Mouse (Mus musculus) G1E (cell line): ENCODE results near the gene H2-DMa. TPM values are rescaled to one million over a fixed set of nuclear protein-coding genes. Genes with fewer than 3 reads are reported as not detected.

Experiments
- ATAC-seq: 2 replicates; pipeline ENCODE4 v1.8.0; 2016; ENCODE audit warnings: mild to moderate bottlenecking; ENCODE audit not compliant: insufficient number of reproducible peaks, poor library complexity, low FRiP score, severe bottlenecking; ENCODE audit errors: extremely low read depth
- DNase-seq: peaks from one replicate; pipeline ENCODE4 v3.0.0; 2012; ENCODE audit warnings: low spot score
- H3K27me3 ChIP-seq: 2 replicates; pipeline ENCODE4 v1.6.1; 2012; ENCODE audit warnings: mild to moderate bottlenecking, low read length, inconsistent platforms; ENCODE audit not compliant: insufficient read depth
- H3K36me3 ChIP-seq: replicated peaks from 2 replicates; pipeline ENCODE3; 2012; ENCODE audit warnings: mild to moderate bottlenecking, inconsistent platforms
- H3K4me1 ChIP-seq: 2 replicates; pipeline ENCODE4 v1.6.1; 2012; ENCODE audit warnings: low read depth, low read length, inconsistent platforms, mixed read lengths; ENCODE audit not compliant: insufficient read depth
- H3K4me3 ChIP-seq: 2 replicates; pipeline ENCODE4 v1.5.1; 2012; ENCODE audit warnings: low read depth, mild to moderate bottlenecking, inconsistent platforms, low read length, moderate library complexity, mixed read lengths
- H3K9me3 ChIP-seq: replicated peaks from 2 replicates; pipeline ENCODE4 v1.6.1; 2012; ENCODE audit warnings: inconsistent platforms
- CTCF ChIP-seq: IDR thresholded peaks from 2 replicates; pipeline ENCODE4 v1.5.1; 2012; ENCODE audit warnings: low read depth, low read length, inconsistent platforms, mixed read lengths
- GATA1 ChIP-seq: IDR thresholded peaks from 2 replicates; pipeline ENCODE4 v1.6.1; 2012; ENCODE audit warnings: borderline replicate concordance, low read length, inconsistent platforms, mixed read lengths
- GATA2 ChIP-seq: IDR thresholded peaks from 2 replicates; pipeline ENCODE4 v1.6.1; 2012; ENCODE audit warnings: low read depth, low read length, inconsistent platforms, borderline replicate concordance
- POLR2AphosphoS5 ChIP-seq: IDR thresholded peaks from 2 replicates; pipeline ENCODE4 v1.6.1; 2012; ENCODE audit warnings: low read depth, low read length, inconsistent platforms; ENCODE audit not compliant: insufficient replicate concordance
- TAL1 ChIP-seq: conservative IDR thresholded peaks from 2 replicates; pipeline ENCODE4 v1.6.1; 2012; ENCODE audit warnings: low read depth, low read length, inconsistent platforms, mixed read lengths
- polyA plus RNA-seq: library from polyadenylated mRNA; stranded (reverse); fragments of >175 nt; gene quantifications from 2 replicates; pipeline ENCODE4 v1.2.3, GENCODE M21; 2012
- total RNA-seq, 2 experiments: library from RNA; stranded (forward) in 1 of 2; stranded (reverse) in 1 of 2; fragments of 200-1000 nt in 1 of 2; fragments of >200 nt in 1 of 2; fragmentation: Nextera tagmentation in 1 of 2; gene quantifications; 2 replicates each; pipeline ENCODE4 v1.2.3; 2014 to 2017

Gene H2-DMa
- total and polyA plus RNA-seq, 3 experiments: 1.3 to 16.1 (median 2.8) TPM

DNA sequence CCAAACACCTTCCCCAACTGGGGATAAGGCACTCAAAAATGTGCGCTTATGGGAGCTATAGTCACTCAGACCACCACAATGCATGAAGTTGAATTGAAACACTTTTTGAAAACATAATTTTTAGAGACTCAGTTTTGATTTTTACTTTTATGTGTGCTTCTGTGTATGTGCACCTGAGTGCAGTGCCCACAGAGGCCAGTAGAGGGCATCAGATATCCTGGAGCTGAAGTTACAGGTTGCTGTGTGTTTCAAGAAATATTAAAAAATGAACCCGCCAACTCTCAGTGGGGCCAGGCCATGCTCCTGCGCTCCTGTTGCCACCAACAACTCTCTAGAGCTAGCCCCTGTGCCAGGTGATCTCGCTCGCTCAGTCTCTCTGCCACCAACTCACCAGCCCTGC lies 53.2 kb downstream of the H2-DMa start:
- DNase-seq (no peak), ATAC-seq (no peak)
- Histone ChIP-seq H3K9me3 (peaks cover 14% of the 10 kb centered on the region), H3K36me3 (no peaks in the 10 kb centered on the region), H3K27me3 (peaks cover 2% of the 10 kb centered on the region; the same call in 1 of the 2 replicates), H3K4me1 (no peaks in the 10 kb centered on the region), H3K4me3 (no peak overlapping the region)
- no peak for TF ChIP-seq GATA1
- no peak for TF ChIP-seq GATA2
- TF ChIP-seq TAL1: no peak
- TF ChIP-seq CTCF: no peak
- TF ChIP-seq POLR2AphosphoS5: no peak

DNA sequence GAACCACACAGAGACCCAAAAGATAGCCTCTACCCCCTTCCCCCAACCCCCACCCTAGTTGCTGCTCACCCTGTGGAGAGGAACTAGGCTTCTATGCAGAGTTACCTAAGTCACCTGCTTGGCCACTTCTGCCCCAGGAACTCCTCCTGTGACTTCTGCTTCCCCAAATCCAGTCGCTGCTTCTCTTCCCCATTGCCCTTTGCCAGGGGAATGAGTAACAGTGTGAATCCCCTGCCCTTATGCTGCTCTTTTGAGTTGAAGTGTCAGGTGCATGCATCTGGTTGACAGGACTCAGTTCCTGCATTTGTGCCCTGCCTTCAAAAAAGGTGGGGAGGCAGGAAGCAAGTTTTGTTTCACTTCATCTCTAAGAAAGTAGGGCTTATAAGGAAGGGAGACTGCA lies 54.7 kb downstream of the H2-DMa start:
- Histone ChIP-seq H3K36me3 (no peaks in the 10 kb centered on the region), H3K27me3 (peaks cover 5% of the 10 kb centered on the region), H3K4me3 (no peak overlapping the region), H3K4me1 (no peaks in the 10 kb centered on the region), H3K9me3 (peaks cover 14% of the 10 kb centered on the region)
- TF ChIP-seq POLR2AphosphoS5 (no peak), CTCF (no peak), GATA1 (no peak), TAL1 (no peak), GATA2 (no peak)
- DNase-seq (no peak), ATAC-seq (no peak)

DNA sequence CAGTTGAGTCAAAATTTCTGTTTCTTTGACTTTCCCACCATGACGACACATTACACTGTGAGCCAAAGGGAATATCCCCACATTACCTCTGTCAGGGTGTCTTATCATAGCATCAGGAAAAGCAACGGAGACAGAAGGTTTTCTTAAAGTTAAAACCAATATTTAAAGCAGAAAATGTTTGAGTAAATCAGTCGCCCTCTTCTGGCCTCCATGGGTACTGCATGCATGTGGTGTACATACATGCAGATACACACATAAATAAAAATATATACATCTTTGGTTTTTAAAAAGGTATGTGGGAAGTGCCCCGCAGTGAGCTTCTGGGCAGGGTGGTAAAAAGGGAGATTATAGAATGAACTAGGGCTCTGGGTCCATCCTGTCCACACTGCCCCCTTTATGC lies 57.8 kb downstream of the H2-DMa start:
- Histone ChIP-seq H3K36me3 (no peaks in the 10 kb centered on the region), H3K4me3 (no peak overlapping the region), H3K27me3 (peaks cover 18% of the 10 kb centered on the region), H3K9me3 (peaks cover 14% of the 10 kb centered on the region), H3K4me1 (no peaks in the 10 kb centered on the region)
- no peak for DNase-seq
- TF ChIP-seq TAL1 (no peak), POLR2AphosphoS5 (no peak), GATA2 (no peak), GATA1 (no peak), CTCF (no peak; the same call in 1 of the 2 replicates)
- no peak for ATAC-seq

DNA sequence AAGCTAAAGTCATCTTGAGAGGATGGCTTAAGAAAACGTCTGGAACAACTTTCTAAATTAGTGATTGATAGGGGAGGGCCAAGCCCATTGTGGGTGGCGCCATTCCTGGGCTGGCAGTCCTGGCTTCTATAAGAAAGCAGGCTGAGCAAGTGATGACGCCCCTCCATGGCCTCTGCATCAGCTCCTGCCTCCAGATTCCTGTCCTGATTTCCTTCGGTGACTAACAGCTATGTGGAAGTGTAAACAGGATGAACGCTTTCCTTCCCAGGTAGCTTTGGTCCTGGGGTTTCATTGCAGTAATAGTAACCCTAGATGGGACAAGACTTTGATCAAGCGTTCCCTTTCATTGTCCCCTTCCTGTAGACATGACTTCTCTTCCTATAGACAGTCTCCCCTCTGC lies 59.7 kb downstream of the H2-DMa start:
- H3K9me3 ChIP-seq: peaks cover 7% of the 10 kb centered on the region
- TF ChIP-seq GATA1 (no peak), TAL1 (no peak)
- no peaks in the 10 kb centered on the region for H3K36me3 ChIP-seq
- peaks cover 23% of the 10 kb centered on the region for H3K27me3 ChIP-seq
- H3K4me3 ChIP-seq: no peak overlapping the region
- no peak for DNase-seq
- ATAC-seq: no peak
- H3K4me1 ChIP-seq: no peaks in the 10 kb centered on the region

DNA sequence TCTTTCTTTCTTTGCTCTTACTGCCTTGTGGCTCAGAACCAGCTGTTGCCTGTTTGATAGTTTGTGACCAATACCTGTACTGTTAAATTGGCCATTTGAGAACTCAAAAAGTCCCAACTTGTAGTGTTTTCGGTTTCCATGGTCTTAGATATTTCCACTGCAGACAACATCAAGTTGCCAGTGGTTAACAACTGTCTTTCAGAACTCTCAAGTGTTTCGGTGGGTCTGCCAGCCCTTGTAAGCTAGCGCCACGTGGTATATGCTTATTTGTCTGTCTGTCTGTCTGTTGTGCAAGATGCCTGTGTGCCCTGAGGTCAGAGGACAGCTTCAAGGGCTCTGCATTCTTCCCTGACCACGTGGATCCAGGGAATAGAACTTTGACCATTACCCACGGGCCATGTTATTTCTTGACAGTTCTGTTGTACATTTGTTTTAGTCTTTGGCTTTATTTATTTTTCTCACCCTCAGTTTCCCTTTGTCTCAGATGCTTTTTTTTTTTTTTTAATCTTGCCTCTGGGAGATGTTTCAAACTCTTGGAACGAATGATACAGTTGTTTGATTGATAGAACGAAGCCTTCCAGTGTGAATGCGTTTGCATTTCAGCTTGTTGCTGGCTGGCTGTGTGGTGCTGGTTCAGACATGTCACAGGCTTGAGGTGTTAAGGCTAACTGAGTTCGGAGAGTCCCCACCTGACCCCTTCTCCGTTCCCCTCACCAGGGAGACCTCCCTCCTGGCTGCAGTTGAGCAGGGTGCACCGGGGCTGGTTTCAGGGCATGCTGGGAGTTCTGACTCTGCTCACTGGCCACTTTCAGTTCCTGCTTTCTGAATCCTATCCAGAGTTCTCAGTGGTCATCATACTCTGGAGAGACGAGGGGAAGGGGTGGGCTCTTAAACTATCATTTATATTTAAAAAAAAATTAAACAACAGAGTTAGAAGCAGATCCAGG lies 60.8 kb downstream of the H2-DMa start:
- Histone ChIP-seq H3K36me3 (no peaks in the 10 kb centered on the region), H3K27me3 (peaks cover 25% of the 10 kb centered on the region), H3K4me3 (no peak overlapping the region), H3K9me3 (peaks cover 7% of the 10 kb centered on the region), H3K4me1 (no peaks in the 10 kb centered on the region)
- ATAC-seq (no peak), DNase-seq (no peak)
- TF ChIP-seq GATA2 (no peak), GATA1 (no peak), POLR2AphosphoS5 (no peak), CTCF (no peak), TAL1 (no peak)

DNA sequence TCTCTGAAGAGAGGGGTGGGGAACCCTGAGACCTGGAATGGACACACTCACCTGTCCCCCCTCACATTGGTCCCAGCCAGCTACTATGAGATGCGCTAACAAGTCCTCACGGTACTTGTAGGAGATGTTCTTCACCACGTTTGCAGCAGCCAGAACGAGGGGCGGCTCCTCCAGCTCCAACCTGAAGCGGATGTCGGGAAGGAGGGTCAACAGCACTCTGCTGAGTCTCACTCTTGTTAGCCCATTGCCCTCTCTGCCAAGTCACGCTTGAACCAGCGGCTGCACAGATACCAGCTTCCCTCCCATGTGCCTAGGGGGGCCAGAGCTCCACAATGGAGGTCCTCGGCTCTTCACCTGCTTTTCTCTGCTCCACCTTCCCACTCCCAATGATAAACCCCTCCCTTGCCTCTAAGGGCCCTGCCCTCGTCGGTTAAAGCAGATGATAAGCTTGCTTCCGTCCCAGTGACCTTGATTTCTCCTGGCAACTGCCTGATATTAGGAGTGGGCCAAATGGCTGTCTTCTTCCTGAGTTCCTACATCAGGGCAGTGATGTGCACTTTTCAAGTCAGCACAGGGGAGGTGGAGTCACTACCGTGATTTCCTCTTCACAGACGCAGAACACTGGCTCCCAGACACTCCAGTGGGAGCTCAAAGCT lies 64.4 kb downstream of the H2-DMa start:
- DNase-seq (no peak), ATAC-seq (no peak)
- Histone ChIP-seq H3K36me3 (no peaks in the 10 kb centered on the region), H3K27me3 (peaks cover 44% of the 10 kb centered on the region), H3K9me3 (no peaks in the 10 kb centered on the region), H3K4me1 (peaks cover 22% of the 10 kb centered on the region), H3K4me3 (no peak overlapping the region)
- TF ChIP-seq GATA2: no peak
- TF ChIP-seq CTCF: no peak
- TF ChIP-seq TAL1: no peak
- TF ChIP-seq POLR2AphosphoS5: no peak
- TF ChIP-seq GATA1: no peak
